Mouse (Mus musculus): Measurements from ENCODE around the gene Stra6l.

DNA sequence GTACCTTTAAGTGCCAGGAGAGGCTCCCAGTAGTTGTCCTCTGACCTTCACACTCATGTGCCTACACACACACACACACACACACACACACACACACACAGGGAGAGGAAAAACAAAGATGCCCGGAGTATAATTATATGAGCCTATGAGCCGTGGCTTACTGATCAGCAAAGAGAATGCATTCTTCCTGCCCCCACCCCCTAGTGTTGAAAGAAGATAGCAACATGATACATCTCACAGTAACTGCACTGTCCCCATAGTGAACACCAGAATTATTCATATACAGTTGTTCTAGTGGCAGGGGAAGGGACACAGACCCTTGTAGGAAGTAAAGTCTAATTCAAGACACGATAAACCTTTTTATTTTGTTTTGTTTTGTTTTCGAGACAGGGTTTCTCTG is 61.5 kb downstream of the Stra6l start:
- no peak for TF ChIP-seq POLR2A (IDR thresholded peaks at IDR 0.05; ENCODE audit: extremely low read depth, insufficient read depth, low read length)
- TF ChIP-seq CTCF (IDR thresholded peaks at IDR 0.05; ENCODE audit: extremely low read depth, insufficient read depth, low read length) = no peak

Measured in cortical plate, adult 2 months (tissue).